Mouse (Mus musculus) G1E (cell line): ENCODE measurements around the gene Gdi2.

ENCODE experiments used
- CTCF ChIP-seq: IDR thresholded peaks from 2 replicates; pipeline ENCODE4 v1.5.1; 2012; ENCODE audit warnings: low read depth, low read length, inconsistent platforms, mixed read lengths
- GATA1 ChIP-seq: IDR thresholded peaks from 2 replicates; pipeline ENCODE4 v1.6.1; 2012; ENCODE audit warnings: borderline replicate concordance, low read length, inconsistent platforms, mixed read lengths
- GATA2 ChIP-seq: IDR thresholded peaks from 2 replicates; pipeline ENCODE4 v1.6.1; 2012; ENCODE audit warnings: low read depth, low read length, inconsistent platforms, borderline replicate concordance
- POLR2AphosphoS5 ChIP-seq: IDR thresholded peaks from 2 replicates; pipeline ENCODE4 v1.6.1; 2012; ENCODE audit warnings: low read depth, low read length, inconsistent platforms; ENCODE audit not compliant: insufficient replicate concordance
- TAL1 ChIP-seq: conservative IDR thresholded peaks from 2 replicates; pipeline ENCODE4 v1.6.1; 2012; ENCODE audit warnings: low read depth, low read length, inconsistent platforms, mixed read lengths

- TF ChIP-seq CTCF (no peak), TAL1 (no peak), GATA1 (no peak), GATA2 (no peak), POLR2AphosphoS5 (no peak)
Measured at GRCm38 (mm10) chr13:3530451-3530850, 7.4 kb upstream of the Gdi2 start.
